Mouse (Mus musculus): ENCODE data around the gene Hacd1. TPM values are rescaled to one million over a fixed set of nuclear protein-coding genes. Genes with fewer than 3 reads are reported as not detected.

Hacd1 gene
- polyA plus RNA-seq, 1 experiment from 2014 or later, result 102 TPM

- WGBS, result 79% methylated on average over 1 of the region's 1 CpGs
- Histone ChIP-seq H3K4me1 (no peaks in the 10 kb centered on the region), H3K9me3 (replicated peaks) (no peaks in the 10 kb centered on the region), H3K36me3 (no peaks in the 10 kb centered on the region), H3K4me3 (replicated peaks) (no peak overlapping the region), H3K9ac (replicated peaks) (no peak overlapping the region), H3K4me2 (no peak overlapping the region), H3K27ac (replicated peaks) (no peak overlapping the region), H3K27me3 (replicated peaks) (no peaks in the 10 kb centered on the region)
- ATAC-seq (ENCODE audit: low FRiP score), result no peak
These were observed 95.8 kb downstream of the Hacd1 start for GRCm38 (mm10) chr2:13960136-13960535.

- ATAC-seq (ENCODE audit: low FRiP score), result no peak
- 24% methylated on average over 2 of the region's 2 CpGs for WGBS
- H3K9me3 ChIP-seq (replicated peaks), result no peaks in the 10 kb centered on the region
- H3K36me3 ChIP-seq, result no peaks in the 10 kb centered on the region
- H3K9ac ChIP-seq (replicated peaks), result no peak overlapping the region
- no peak overlapping the region for H3K4me3 ChIP-seq (replicated peaks)
- H3K27ac ChIP-seq (replicated peaks), result no peak overlapping the region
- H3K4me1 ChIP-seq, result no peaks in the 10 kb centered on the region
- H3K4me2 ChIP-seq, result no peak overlapping the region
- H3K27me3 ChIP-seq (replicated peaks), result no peaks in the 10 kb centered on the region
These were observed 99.5 kb downstream of the Hacd1 start for GRCm38 (mm10) chr2:13956463-13956862.

GRCm38 (mm10) chr2:13938118-13938517 lies 117.8 kb downstream of the Hacd1 start:
- WGBS, result 58% methylated on average over 2 of the region's 2 CpGs
- Histone ChIP-seq H3K4me3 (replicated peaks) (no peak overlapping the region), H3K36me3 (no peaks in the 10 kb centered on the region), H3K27ac (replicated peaks) (no peak overlapping the region), H3K9me3 (replicated peaks) (no peaks in the 10 kb centered on the region), H3K27me3 (replicated peaks) (no peaks in the 10 kb centered on the region), H3K9ac (replicated peaks) (no peak overlapping the region), H3K4me1 (no peaks in the 10 kb centered on the region), H3K4me2 (no peak overlapping the region)
- no peak for ATAC-seq (ENCODE audit: low FRiP score)

GRCm38 (mm10) chr2:13935343-13935742 lies 120.6 kb downstream of the Hacd1 start:
- 73% methylated on average over 3 of the region's 3 CpGs for WGBS
- ATAC-seq (ENCODE audit: low FRiP score), result no peak
- no peak overlapping the region for H3K4me3 ChIP-seq (replicated peaks)
- no peak overlapping the region for H3K4me2 ChIP-seq
- no peaks in the 10 kb centered on the region for H3K4me1 ChIP-seq
- no peaks in the 10 kb centered on the region for H3K9me3 ChIP-seq (replicated peaks)
- no peak overlapping the region for H3K27ac ChIP-seq (replicated peaks)
- H3K27me3 ChIP-seq (replicated peaks), result no peaks in the 10 kb centered on the region
- no peaks in the 10 kb centered on the region for H3K36me3 ChIP-seq
- H3K9ac ChIP-seq (replicated peaks), result no peak overlapping the region

- Histone ChIP-seq H3K27me3 (replicated peaks) (no peaks in the 10 kb centered on the region), H3K4me2 (no peak overlapping the region), H3K9me3 (replicated peaks) (no peaks in the 10 kb centered on the region), H3K9ac (replicated peaks) (no peak overlapping the region), H3K4me3 (replicated peaks) (no peak overlapping the region), H3K4me1 (no peaks in the 10 kb centered on the region), H3K36me3 (no peaks in the 10 kb centered on the region), H3K27ac (replicated peaks) (no peak overlapping the region)
- no peak for ATAC-seq (ENCODE audit: low FRiP score)
These were observed 123.7 kb downstream of the Hacd1 start for GRCm38 (mm10) chr2:13932253-13932652.

GRCm38 (mm10) chr2:13930724-13931123 lies 125.2 kb downstream of the Hacd1 start:
- Histone ChIP-seq H3K4me3 (replicated peaks) (no peak overlapping the region), H3K36me3 (no peaks in the 10 kb centered on the region), H3K4me1 (no peaks in the 10 kb centered on the region), H3K4me2 (no peak overlapping the region), H3K27me3 (replicated peaks) (no peaks in the 10 kb centered on the region), H3K27ac (replicated peaks) (no peak overlapping the region), H3K9me3 (replicated peaks) (no peaks in the 10 kb centered on the region), H3K9ac (replicated peaks) (no peak overlapping the region)
- WGBS, result 79% methylated on average over 1 of the region's 1 CpGs
- peak; percentile 47; the same call in 1 of the 2 replicates for ATAC-seq (ENCODE audit: low FRiP score)

GRCm38 (mm10) chr2:13888568-13888967 lies 167.4 kb downstream of the Hacd1 start:
- no peak overlapping the region for H3K4me2 ChIP-seq
- no peak for ATAC-seq (ENCODE audit: low FRiP score)
- no peaks in the 10 kb centered on the region for H3K27me3 ChIP-seq (replicated peaks)
- no peaks in the 10 kb centered on the region for H3K4me1 ChIP-seq
- no peaks in the 10 kb centered on the region for H3K36me3 ChIP-seq
- no peak overlapping the region for H3K9ac ChIP-seq (replicated peaks)
- no peaks in the 10 kb centered on the region for H3K9me3 ChIP-seq (replicated peaks)
- H3K4me3 ChIP-seq (replicated peaks), result no peak overlapping the region
- H3K27ac ChIP-seq (replicated peaks), result no peak overlapping the region

- ATAC-seq (ENCODE audit: low FRiP score), result no peak
- H3K4me3 ChIP-seq (replicated peaks), result no peak overlapping the region
- 66% methylated on average over 2 of the region's 2 CpGs for WGBS
- H3K9ac ChIP-seq (replicated peaks), result no peak overlapping the region
- no peaks in the 10 kb centered on the region for H3K4me1 ChIP-seq
- no peaks in the 10 kb centered on the region for H3K36me3 ChIP-seq
- no peak overlapping the region for H3K4me2 ChIP-seq
- no peaks in the 10 kb centered on the region for H3K27me3 ChIP-seq (replicated peaks)
- H3K9me3 ChIP-seq (replicated peaks), result no peaks in the 10 kb centered on the region
- H3K27ac ChIP-seq (replicated peaks), result no peak overlapping the region
These were observed 198.5 kb downstream of the Hacd1 start for GRCm38 (mm10) chr2:13857461-13857860.

- H3K4me2 ChIP-seq, result no peak overlapping the region
- 70% methylated on average over 3 of the region's 3 CpGs for WGBS
- no peak for ATAC-seq (ENCODE audit: low FRiP score)
- 0 out of 2 replicates have a peak, but pooled peaks cover 2% of the 10 kb centered on the region for H3K9me3 ChIP-seq (replicated peaks)
- H3K9ac ChIP-seq (replicated peaks), result no peak overlapping the region
- H3K4me1 ChIP-seq, result no peaks in the 10 kb centered on the region
- H3K4me3 ChIP-seq (replicated peaks), result no peak overlapping the region
- H3K27ac ChIP-seq (replicated peaks), result no peak overlapping the region
- no peaks in the 10 kb centered on the region for H3K27me3 ChIP-seq (replicated peaks)
- H3K36me3 ChIP-seq, result no peaks in the 10 kb centered on the region
These were observed 200.4 kb downstream of the Hacd1 start for GRCm38 (mm10) chr2:13855510-13855909.

- no peak overlapping the region for H3K4me2 ChIP-seq
- ATAC-seq (ENCODE audit: low FRiP score), result no peak
- H3K27ac ChIP-seq (replicated peaks), result no peak overlapping the region
- no peaks in the 10 kb centered on the region for H3K9me3 ChIP-seq (replicated peaks)
- no peak overlapping the region for H3K4me3 ChIP-seq (replicated peaks)
- WGBS, result 81% methylated on average over 3 of the region's 3 CpGs
- no peak overlapping the region for H3K9ac ChIP-seq (replicated peaks)
- no peaks in the 10 kb centered on the region for H3K4me1 ChIP-seq
- no peaks in the 10 kb centered on the region for H3K36me3 ChIP-seq
- H3K27me3 ChIP-seq (replicated peaks), result no peaks in the 10 kb centered on the region
These were observed 219.6 kb downstream of the Hacd1 start for GRCm38 (mm10) chr2:13836310-13836709.

- Histone ChIP-seq H3K4me3 (replicated peaks) (no peak overlapping the region), H3K27me3 (replicated peaks) (no peaks in the 10 kb centered on the region), H3K4me2 (no peak overlapping the region), H3K36me3 (no peaks in the 10 kb centered on the region), H3K4me1 (no peaks in the 10 kb centered on the region), H3K9me3 (replicated peaks) (no peaks in the 10 kb centered on the region), H3K27ac (replicated peaks) (no peak overlapping the region), H3K9ac (replicated peaks) (no peak overlapping the region)
- ATAC-seq (ENCODE audit: low FRiP score), result no peak
- WGBS, result 64% methylated on average over 1 of the region's 1 CpGs
These were observed 220.9 kb downstream of the Hacd1 start for GRCm38 (mm10) chr2:13834989-13835388.

- H3K4me2 ChIP-seq, result no peak overlapping the region
- H3K9me3 ChIP-seq (replicated peaks), result no peaks in the 10 kb centered on the region
- H3K9ac ChIP-seq (replicated peaks), result no peak overlapping the region
- 95% methylated on average over 2 of the region's 2 CpGs for WGBS
- no peak overlapping the region for H3K4me3 ChIP-seq (replicated peaks)
- ATAC-seq (ENCODE audit: low FRiP score), result no peak
- H3K27me3 ChIP-seq (replicated peaks), result no peaks in the 10 kb centered on the region
- H3K36me3 ChIP-seq, result no peaks in the 10 kb centered on the region
- no peak overlapping the region for H3K27ac ChIP-seq (replicated peaks)
- H3K4me1 ChIP-seq, result no peaks in the 10 kb centered on the region
These were observed 239.3 kb downstream of the Hacd1 start for GRCm38 (mm10) chr2:13816645-13817044.

- no peak for ATAC-seq (ENCODE audit: low FRiP score)
- no peak overlapping the region for H3K27ac ChIP-seq (replicated peaks)
- no peaks in the 10 kb centered on the region for H3K4me1 ChIP-seq
- no peak overlapping the region for H3K9ac ChIP-seq (replicated peaks)
- H3K4me2 ChIP-seq, result no peak overlapping the region
- 74% methylated on average over 5 of the region's 5 CpGs for WGBS
- no peak overlapping the region for H3K4me3 ChIP-seq (replicated peaks)
- H3K9me3 ChIP-seq (replicated peaks), result no peaks in the 10 kb centered on the region
- H3K27me3 ChIP-seq (replicated peaks), result no peaks in the 10 kb centered on the region
- no peaks in the 10 kb centered on the region for H3K36me3 ChIP-seq
These were observed 247.3 kb downstream of the Hacd1 start for GRCm38 (mm10) chr2:13808593-13808992.
